Mouse (Mus musculus) neural tube, embryonic 15.5 days (tissue): Measurements from ENCODE around the gene Wnk4. TPM values are rescaled to one million over a fixed set of nuclear protein-coding genes. Genes with fewer than 3 reads are reported as not detected.

Source experiments
- polyA plus RNA-seq: library from polyadenylated mRNA; unstranded; fragments of >200 nt; fragmentation: Nextera tagmentation; extraction: Ambion mirVana; gene quantifications from 2 replicates; pipeline ENCODE4 v1.2.1, GENCODE M21; 2015

Wnk4 gene
- polyA plus RNA-seq, 1 experiment from 2014 or later: 7.0 TPM

Other genes starting within 250 kb of the Wnk4 start
- gene Naglu, start 190.6 kb upstream of the Wnk4 start, polyA plus RNA-seq: 11.7 and 12.4 TPM in 2 replicates
- 0.22 and 0.29 TPM in 2 replicates for gene Hsd17b1, start 182.2 kb upstream of the Wnk4 start, polyA plus RNA-seq
- 37.5 and 39.6 TPM in 2 replicates for gene Coasy, start 178.0 kb upstream of the Wnk4 start, polyA plus RNA-seq
- 94.2 and 96.6 TPM in 2 replicates for gene Mlx, start 173.3 kb upstream of the Wnk4 start, polyA plus RNA-seq
- 17.7 and 22.4 TPM in 2 replicates for gene Psmc3ip, start 165.1 kb upstream of the Wnk4 start, polyA plus RNA-seq
- gene Retreg3, start 140.7 kb upstream of the Wnk4 start, polyA plus RNA-seq: 23.5 and 26.0 TPM in 2 replicates
- 68.4 and 73.7 TPM in 2 replicates for gene Tubg1, start 140.6 kb upstream of the Wnk4 start, polyA plus RNA-seq
- gene Tubg2, start 104.7 kb upstream of the Wnk4 start, polyA plus RNA-seq: 49.9 and 60.7 TPM in 2 replicates
- gene Cntnap1, start 90.0 kb upstream of the Wnk4 start, polyA plus RNA-seq: 11.2 and 12.3 TPM in 2 replicates
- 9.2 and 9.5 TPM in 2 replicates for gene Plekhh3, start 89.2 kb upstream of the Wnk4 start, polyA plus RNA-seq
- 0.51 and 0.70 TPM in 2 replicates for gene Ccr10, start 85.1 kb upstream of the Wnk4 start, polyA plus RNA-seq
- gene Ezh1, start 34.1 kb upstream of the Wnk4 start, polyA plus RNA-seq: 25.4 and 26.1 TPM in 2 replicates
- 105 and 107 TPM in 2 replicates for gene Ramp2, start 14.5 kb upstream of the Wnk4 start, polyA plus RNA-seq
- 123 and 128 TPM in 2 replicates for gene Vps25, start 6.9 kb upstream of the Wnk4 start, polyA plus RNA-seq
- gene Cntd1, start 18.4 kb downstream of the Wnk4 start, polyA plus RNA-seq: 0.77 and 0.80 TPM in 2 replicates
- 213 and 237 TPM in 2 replicates for gene Coa3, start 18.5 kb downstream of the Wnk4 start, polyA plus RNA-seq
- gene Becn1, start 41.7 kb downstream of the Wnk4 start, polyA plus RNA-seq: 172 and 175 TPM in 2 replicates
- gene Psme3, start 55.6 kb downstream of the Wnk4 start, polyA plus RNA-seq: 108 and 123 TPM in 2 replicates
- gene Aoc2, start 64.5 kb downstream of the Wnk4 start, polyA plus RNA-seq: 1.5 and 1.7 TPM in 2 replicates
- gene Aoc3, start 70.0 kb downstream of the Wnk4 start, polyA plus RNA-seq: 0.20 and 0.38 TPM in 2 replicates
- not detected in 2 replicates for gene G6pc, start 107.0 kb downstream of the Wnk4 start, polyA plus RNA-seq
- gene Aarsd1, start 157.0 kb downstream of the Wnk4 start, polyA plus RNA-seq: 88.1 and 94.0 TPM in 2 replicates
- gene Gm27029, start 164.2 kb downstream of the Wnk4 start, polyA plus RNA-seq: 7.7 and 10.6 TPM in 2 replicates
- 28.7 and 29.0 TPM in 2 replicates for gene Rundc1, start 164.5 kb downstream of the Wnk4 start, polyA plus RNA-seq
- gene Ptges3l, start 164.8 kb downstream of the Wnk4 start, polyA plus RNA-seq: 4.3 and 4.5 TPM in 2 replicates
- 245 and 254 TPM in 2 replicates for gene Rpl27, start 181.7 kb downstream of the Wnk4 start, polyA plus RNA-seq
- gene Ifi35, start 187.8 kb downstream of the Wnk4 start, polyA plus RNA-seq: 3.9 and 17.0 TPM in 2 replicates
- gene Rnd2, start 204.4 kb downstream of the Wnk4 start, polyA plus RNA-seq: 63.6 and 71.7 TPM in 2 replicates
- 95.4 and 105 TPM in 2 replicates for gene Vat1, start 205.7 kb downstream of the Wnk4 start, polyA plus RNA-seq